Mouse (Mus musculus): Measurements from ENCODE around the gene Elp1.

Gene Elp1

GRCm38 (mm10) chr4:56767861-56768284, 34.3 kb downstream of the Elp1 start:
- DNase-seq, result peak; percentile 71 to 80

- no peak for DNase-seq
Observed at GRCm38 (mm10) chr4:56757693-56758092, 44.4 kb downstream of the Elp1 start.

- DNase-seq, result peak; percentile 77 to 78
Observed at GRCm38 (mm10) chr4:56756966-56757600, 45.0 kb downstream of the Elp1 start.

GRCm38 (mm10) chr4:56756021-56756420, 46.1 kb downstream of the Elp1 start:
- DNase-seq, result peak; percentile 22 to 58

DNA sequence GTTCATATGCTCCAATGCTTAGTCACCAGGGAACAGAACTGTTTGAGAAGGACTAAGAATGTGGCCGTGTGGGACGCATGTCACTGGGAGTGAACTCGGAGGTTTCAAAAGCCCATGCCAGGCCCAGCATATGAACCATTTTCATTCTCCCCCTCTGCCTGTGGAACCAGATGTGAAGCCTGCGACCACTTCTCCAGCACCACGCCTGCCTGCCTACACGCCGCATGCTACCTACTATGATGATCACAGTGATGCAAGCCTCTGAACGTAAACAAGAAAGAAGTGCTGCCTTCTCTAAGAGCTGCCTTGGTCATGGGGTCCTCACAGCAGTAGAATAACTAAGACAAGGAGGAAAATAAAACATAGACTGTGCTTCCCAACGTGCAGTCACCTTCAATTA, 54.7 kb downstream of the Elp1 start:
- no peak for DNase-seq

DNA sequence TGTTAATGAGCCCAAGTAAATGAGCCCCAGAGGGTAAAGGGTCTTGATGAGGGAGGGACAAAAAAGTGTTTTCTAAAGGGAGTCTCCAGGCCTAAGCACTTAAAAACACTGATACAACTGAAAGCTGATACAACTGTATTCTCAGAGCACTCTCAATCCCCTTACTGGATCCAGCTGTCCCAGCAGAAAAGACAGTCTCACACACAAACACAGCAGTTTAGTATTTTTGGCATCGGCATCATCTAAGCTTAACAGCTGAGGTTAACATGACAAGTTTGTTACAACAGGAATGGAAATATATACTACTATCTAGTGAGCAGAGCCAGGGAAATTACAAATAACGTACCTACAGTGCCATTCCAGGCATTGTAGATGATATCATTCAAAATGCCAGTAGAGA, 55.8 kb downstream of the Elp1 start:
- DNase-seq, result no peak

DNA sequence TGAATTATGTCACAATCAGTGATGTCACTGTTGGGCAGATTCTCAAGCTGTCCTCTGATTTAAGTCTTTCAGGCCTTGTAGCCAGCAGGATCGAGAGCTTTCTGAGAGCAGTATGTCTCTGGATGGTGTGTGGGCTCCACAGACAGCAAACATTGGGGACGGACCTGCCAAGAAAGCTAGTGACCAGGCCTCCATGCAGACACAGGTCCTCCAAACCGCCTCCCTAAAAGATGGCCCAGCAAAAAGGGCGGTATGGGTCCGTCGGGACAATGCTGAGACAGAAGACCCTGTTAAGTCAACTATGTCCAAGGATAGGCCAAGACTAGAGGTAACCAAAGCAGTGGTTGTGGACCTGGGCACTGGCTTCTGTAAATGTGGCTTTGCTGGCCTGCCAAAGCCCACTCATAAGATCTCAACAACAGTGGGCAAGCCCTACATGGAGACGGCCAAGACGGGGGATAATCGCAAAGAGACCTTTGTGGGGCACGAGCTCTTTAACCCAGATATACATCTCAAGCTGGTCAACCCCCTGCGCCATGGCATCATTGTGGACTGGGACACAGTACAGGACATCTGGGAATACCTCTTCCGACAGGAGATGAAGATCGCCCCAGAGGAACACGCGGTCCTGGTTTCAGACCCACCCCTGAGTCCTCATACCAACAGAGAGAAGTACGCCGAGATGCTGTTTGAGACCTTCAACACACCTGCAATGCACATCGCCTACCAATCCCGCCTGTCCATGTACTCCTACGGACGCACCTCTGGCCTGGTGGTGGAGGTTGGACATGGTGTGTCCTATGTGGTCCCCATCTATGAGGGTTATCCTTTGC, 58.6 kb downstream of the Elp1 start, which contains the start of gene Actl7a:
TSS of gene Actl7a (plus strand) at position 51 of the 833 bp plus-strand sequence.
- DNase-seq, result no peak

- no peak for DNase-seq
Observed at GRCm38 (mm10) chr4:56742698-56743097, 59.4 kb downstream of the Elp1 start.

GRCm38 (mm10) chr4:56741041-56741493, 61.1 kb downstream of the Elp1 start, which contains the start of gene Actl7b:
Gene Actl7b (minus strand): TSS chr4:56741443.
- no peak for DNase-seq

DNA sequence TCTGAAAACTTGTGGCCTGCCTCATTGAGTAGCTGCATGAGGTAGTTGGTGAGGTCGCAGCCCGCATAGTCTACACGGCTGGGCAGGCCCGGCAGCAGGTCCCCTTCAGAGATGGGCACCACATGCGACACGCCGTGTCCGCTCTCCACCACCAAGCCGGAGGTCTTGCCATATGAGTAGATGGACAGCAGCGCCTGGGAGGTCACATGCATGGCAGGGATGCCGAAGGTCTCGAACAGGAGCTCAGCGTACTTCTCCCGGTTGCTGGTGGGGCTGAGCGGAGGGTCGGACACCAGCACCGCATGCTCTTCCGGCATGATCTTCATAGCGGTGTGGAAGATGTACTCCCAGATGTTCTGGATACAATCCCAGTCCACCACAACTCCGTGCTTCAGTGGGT, 61.5 kb downstream of the Elp1 start:
- no peak for DNase-seq

DNA sequence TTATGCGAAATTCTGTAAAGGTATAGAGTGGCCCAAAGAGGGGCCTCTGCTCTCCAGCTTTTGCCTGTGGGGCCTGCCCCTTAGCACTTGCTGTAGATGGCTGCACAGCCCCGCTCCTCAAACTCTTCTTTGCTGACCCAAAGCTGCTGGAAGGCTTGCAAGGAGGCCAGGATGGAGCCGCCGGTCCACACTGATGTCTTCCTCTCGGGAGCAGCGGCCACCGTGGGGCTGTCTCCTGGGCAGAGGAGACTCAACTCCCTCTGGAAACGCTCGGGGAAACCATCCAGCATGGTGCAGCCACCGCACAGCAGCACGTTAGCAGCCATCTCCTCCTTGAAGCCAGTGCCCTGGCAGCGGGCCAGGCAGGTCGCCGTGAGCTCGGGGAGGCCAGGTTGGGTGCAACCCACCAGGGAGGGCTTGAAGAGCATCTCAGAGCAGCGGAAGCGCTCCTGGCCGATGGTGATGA, 62.1 kb downstream of the Elp1 start, which contains the start of gene Gm26657:
TSS of gene Gm26657 (plus strand) at position 51 of the 466 bp plus-strand sequence.
- DNase-seq, result no peak

- no peak for DNase-seq
Observed at GRCm38 (mm10) chr4:56725839-56726238, 76.3 kb downstream of the Elp1 start.

DNA sequence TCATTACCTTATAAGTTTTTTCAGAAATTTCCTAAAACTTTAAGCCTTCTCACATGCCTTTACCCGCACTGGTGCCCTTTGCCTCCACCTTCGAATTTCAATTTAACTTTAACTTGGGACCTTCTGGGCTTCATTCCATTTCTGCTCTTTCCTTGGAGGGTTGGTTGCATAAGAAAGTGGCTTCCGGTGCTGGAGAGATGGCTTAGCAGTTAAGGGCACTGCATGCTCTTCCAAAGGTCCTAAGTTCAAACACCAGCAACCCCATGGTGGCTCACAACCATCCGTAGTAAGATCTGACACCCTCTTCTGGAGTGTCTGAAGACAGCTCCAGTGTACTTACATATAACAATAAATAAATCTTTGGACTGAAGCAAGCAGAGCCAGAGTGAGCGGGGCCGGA, 78.9 kb downstream of the Elp1 start:
- no peak for DNase-seq

DNA sequence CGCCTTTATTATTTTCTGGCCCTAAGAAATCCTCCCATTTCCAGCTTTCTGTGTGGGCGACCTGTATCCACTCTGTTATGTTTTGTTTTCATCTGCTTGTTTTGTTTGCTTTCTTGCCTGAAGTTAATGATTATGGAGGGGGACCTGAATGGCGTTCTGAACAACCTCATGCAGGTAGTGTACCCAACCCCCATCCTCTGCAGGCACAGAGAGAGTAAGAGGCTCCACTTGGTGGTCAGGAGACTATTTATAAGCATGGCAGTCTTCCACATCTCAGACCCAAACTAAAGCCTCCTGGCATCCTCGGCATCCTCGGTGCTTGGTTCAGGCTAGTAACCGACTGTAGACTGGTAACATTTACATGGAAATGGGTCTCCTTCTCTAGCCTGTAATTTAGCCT, 79.8 kb downstream of the Elp1 start:
- DNase-seq, result no peak

DNA sequence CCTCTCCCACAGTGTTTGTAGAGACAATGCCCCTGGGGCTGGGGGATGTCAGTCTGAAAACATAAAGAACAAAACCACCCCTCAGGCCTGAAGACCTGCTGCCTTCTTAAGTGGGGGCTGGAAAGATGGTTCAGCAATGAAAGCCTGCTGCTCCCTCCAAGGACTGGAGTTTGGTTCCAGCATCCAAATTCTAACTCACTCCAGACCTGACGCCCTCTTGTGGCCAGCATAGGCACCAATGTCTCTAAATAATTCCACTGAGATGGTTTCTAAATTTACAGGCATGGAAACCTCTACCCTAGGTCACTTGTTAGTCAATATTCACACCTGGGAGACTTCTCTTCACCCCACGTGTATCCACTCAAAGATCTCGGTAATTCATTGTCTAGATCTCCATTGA, 80.7 kb downstream of the Elp1 start:
- peak in 1 of 2 experiments; percentile 20 for DNase-seq

GRCm38 (mm10) chr4:56720403-56720802, 81.7 kb downstream of the Elp1 start:
- DNase-seq, result no peak

DNA sequence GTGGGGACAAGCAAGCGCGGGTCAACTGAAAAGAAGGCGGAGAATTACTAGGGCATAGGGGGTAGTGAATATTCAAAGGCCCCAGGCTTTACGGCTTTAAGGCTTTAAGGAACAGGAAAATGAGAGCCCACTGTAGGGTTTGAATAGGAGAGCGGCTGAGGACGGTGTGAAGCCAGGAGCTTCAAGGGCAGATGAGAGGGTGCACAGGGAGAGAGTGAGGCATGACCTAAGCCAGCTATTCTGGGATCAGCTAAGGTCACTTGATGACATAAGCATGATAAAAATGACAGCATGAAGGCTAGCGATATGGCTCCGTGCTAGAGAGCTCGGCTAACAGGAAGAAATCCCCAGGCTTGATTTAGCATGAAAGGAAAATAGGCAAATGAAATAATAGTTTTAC, 82.7 kb downstream of the Elp1 start:
- DNase-seq, result no peak

DNA sequence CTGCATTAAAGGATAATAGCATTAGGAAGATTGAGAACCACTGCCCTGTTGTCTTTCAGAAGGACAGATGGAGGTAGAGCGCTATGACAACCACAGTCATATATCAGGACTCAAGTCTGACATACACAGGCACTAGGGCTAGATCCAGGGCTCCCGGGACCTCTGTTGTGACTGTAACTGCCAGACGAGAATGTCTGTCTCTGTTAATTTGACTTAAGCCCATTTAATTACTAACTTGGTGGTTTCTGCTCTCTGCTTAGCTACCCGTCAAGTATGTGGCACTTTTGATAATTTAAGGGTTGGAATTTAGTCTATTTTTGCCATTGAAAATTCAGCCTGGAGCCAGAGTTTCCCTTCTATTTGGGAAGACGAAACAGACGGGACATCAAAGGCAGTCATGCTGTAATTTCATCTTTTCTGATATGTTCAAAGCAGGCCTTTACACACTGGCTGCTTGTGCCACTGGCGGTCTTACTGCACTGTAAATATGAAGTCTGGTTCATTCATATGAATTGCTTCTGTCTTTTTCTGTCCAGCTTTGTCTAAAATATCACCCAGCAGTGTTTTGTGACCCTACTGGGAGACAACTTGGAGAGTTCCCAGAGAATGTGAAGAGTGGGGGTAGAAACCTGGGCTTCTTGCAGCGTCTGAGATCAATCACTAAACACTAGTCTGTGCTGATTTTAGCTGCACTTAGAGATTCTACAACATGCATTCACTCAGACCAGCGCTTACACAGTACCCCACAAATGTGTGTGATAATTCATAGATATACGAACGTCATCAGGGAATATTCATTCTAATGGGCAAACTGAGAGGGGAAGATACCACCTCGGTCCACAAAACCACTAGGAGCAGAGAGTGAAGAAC, 83.3 kb downstream of the Elp1 start:
- no peak for DNase-seq

GRCm38 (mm10) chr4:56717932-56718331, 84.2 kb downstream of the Elp1 start:
- no peak for DNase-seq

GRCm38 (mm10) chr4:56716801-56717200, 85.3 kb downstream of the Elp1 start:
- no peak for DNase-seq

DNA sequence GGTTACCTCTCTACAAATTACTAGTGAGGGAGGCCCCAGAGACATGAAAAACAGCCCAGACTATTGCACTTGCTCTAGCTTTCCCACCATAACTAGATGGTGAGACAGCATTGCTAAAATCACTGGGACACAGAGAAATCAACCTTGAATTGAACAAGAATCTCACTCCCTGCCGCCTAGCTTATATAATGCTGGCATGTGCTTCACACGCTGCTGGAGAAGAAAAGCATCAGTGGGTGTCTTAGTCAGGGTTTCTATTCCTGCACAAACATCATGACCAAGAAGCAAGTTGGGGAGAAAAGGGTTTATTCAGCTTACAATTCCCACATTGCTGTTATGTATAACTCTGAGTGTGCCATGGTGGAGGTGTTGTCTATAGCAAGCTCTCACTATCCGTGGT, 89.0 kb downstream of the Elp1 start:
- DNase-seq, result no peak

DNA sequence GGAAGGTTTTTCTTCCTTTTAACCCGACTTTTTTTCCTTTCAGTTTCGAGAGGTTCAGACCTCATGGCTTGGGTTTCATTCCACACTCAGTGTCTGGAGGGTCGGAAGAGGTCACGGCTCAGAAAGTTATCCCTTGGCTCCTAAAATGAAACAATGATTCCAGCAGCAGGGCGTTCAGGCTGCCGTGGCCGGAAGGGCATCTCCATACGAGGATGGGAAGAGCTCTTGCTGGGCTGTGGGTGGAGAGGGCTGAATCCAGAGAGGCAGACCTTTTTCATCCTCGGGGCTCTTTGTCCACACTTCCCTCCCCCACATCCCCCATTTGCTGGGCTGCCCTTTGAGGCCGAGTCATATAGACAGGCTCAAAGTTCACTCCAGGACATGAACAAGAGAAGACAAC, 99.9 kb downstream of the Elp1 start:
- DNase-seq, result no peak

Data from lung, adult 18-20 months (tissue).